Mouse (Mus musculus): ENCODE results near the gene Tmem87b.

DNA sequence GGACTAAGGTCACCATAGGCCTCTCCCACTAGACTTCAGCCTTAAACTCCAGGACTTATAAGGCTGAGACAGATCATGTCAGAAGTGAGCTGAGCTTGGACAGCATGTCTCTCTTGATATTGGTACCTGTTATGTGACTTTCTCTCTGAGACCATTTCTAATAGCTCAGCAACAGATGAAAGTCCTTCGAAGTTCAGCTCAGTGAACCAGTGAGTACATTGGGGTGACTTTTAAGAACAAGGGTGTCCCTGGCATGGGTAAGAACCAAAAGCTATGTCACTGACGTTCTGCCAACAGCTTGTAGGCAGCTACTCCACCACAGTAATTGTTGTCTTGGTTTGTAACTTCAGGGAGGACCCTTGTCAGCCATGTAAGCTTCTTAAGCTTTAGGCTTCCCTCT, 2.7 kb downstream of the Tmem87b start:
- no peak for TF ChIP-seq CTCF (conservative IDR thresholded peaks at IDR 0.05; ENCODE audit: low read length)
- no peak for TF ChIP-seq POU5F1 (IDR thresholded peaks at IDR 0.05; ENCODE audit: borderline replicate concordance, low read length)
- TF ChIP-seq NANOG (IDR thresholded peaks at IDR 0.05; ENCODE audit: borderline replicate concordance, low read length): no peak

Measured in E14TG2a.4 (cell line).